Mouse (Mus musculus) megakaryocyte, embryonic 14.5 days (primary cell): ENCODE measurements around the gene Comtd1.

Source experiments
- FLI1 ChIP-seq: IDR thresholded peaks from 2 replicates; pipeline ENCODE4 v1.6.1; 2012; ENCODE audit warnings: low read length, inconsistent platforms, mixed read lengths
- GATA1 ChIP-seq: IDR thresholded peaks from 3 replicates; pipeline ENCODE4 v1.6.1; 2012; ENCODE audit warnings: mixed read lengths, low read length, inconsistent platforms, borderline replicate concordance

DNA sequence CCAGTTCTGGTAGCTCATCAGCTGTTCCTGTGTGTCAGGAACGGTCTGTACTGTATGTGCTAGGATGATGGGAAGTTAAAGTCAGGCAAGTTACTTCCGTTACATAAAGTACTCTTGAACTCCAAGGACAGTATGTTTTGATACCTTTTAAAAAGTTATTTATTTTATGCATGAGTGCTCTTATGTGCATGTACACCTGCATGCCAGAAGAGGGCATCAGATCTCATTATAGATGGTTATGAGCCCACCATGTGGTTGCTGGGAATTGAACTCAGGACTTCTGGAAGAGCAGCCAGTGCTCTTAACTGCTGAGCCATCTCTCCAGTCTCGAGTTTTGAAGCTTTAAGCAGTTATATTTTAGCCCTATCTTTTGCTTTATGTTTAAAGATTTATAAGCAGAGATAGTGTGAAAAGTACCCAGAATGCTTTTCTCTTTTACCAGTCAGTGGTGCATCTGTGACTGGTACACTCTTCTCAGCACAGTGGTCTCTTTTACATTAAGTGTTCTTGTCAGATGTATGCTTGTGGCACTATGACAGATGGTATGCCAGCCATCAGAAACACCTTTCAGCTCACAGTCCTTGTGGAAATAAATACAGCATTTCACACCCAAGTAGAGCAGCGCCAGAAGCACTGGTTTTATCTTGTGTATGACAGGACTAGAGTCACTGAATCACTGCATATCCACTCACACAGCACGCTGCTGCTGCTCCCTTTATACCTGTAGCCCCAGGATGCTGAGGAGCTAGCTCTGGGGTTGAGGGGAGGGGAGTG is 6.8 kb downstream of the Comtd1 start:
- no peak for TF ChIP-seq FLI1
- no peak for TF ChIP-seq GATA1
